Mouse (Mus musculus) mesoderm, embryonic 11.5 days (tissue): ENCODE data around the gene Nr1h2.

Experiments used
- DNase-seq: peaks from one replicate; pipeline ENCODE4 v3.0.0-alpha.2; 2012; ENCODE audit warnings: low read depth, low spot score

Gene Nr1h2

GRCm38 (mm10) chr7:44585606-44586005, 31.9 kb upstream of the Nr1h2 start:
- no peak for DNase-seq

DNA sequence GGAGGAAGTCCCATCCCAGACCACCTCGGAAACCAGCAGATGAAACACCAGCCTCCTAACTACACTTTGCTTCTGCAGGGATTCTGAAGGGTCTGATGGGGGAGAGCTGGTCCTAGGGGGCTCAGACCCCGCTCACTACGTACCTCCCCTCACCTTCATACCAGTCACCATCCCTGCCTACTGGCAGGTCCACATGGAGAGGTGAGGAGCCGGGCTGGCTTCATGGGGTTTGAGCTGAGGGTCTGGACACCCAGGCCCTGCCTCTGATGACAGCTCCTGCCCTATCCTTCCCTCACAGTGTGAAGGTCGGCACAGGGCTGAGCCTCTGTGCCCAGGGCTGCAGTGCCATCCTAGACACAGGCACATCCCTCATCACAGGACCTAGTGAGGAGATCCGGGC, 31.2 kb upstream of the Nr1h2 start:
- no peak for DNase-seq

DNA sequence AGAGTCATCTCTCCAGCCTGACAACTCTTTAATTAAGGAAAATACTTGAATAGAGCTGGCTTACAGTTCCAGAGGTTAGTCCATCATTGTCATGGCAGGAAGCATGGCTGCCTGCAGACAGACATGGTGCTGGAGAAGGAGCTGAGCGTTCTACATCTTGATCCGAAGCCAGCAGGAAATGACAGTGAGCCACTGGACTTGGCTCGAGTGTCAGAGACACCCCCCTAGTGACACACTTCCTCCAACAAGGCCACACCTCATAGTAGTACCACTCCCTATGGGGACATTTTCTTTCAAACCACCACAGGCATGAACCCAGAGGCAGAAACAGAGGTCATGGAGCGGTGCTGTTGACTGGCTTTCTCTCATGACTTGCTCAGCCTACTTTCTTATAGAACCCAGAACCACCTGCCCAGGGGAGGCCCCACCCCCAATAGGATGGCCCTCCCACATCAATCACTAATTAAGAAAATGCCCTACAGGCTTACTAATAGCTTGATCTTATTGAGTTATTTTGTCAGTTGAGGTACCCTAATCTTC, 30.6 kb upstream of the Nr1h2 start:
- DNase-seq = no peak

GRCm38 (mm10) chr7:44583146-44583545, 29.4 kb upstream of the Nr1h2 start:
- DNase-seq = no peak

GRCm38 (mm10) chr7:44582709-44583108, 29.0 kb upstream of the Nr1h2 start:
- DNase-seq = no peak

GRCm38 (mm10) chr7:44581637-44582036, 27.9 kb upstream of the Nr1h2 start:
- no peak for DNase-seq

GRCm38 (mm10) chr7:44576333-44576844, 22.6 kb upstream of the Nr1h2 start:
- DNase-seq = no peak

DNA sequence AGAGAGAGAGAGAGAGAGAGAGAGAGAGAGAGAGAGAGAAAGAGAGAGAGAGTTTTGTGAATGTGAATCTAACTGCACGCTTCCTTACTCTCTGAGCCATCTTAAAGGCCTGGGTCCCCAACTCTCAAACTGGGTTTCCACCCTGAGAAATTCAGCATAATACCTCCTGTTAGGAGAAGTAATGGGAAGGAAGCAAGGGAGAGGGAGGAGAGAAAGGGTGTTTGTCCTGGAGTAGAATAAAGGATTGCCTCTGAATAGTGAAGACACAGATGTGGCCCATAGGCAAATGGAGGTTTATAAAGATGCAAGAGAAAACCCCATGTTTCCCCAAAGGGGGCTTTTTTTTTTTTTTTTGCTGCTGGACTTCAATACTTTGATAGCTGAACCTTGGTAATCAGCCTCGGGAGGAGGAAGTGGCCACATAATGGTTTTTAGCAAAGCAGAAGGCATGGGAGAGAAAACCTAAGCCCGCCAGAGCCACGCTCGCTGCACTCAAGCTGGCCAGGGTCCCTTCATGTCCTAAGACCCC, 19.3 kb upstream of the Nr1h2 start:
- no peak for DNase-seq

GRCm38 (mm10) chr7:44572213-44572701, 18.5 kb upstream of the Nr1h2 start, which contains the start of gene Napsa:
Gene Napsa, plus strand, starts transcription at chr7:44572380.
- DNase-seq = no peak

- no peak for DNase-seq
Observed at GRCm38 (mm10) chr7:44571811-44572210, 18.1 kb upstream of the Nr1h2 start.

- DNase-seq = no peak
Observed at GRCm38 (mm10) chr7:44570989-44571388, 17.2 kb upstream of the Nr1h2 start.

DNA sequence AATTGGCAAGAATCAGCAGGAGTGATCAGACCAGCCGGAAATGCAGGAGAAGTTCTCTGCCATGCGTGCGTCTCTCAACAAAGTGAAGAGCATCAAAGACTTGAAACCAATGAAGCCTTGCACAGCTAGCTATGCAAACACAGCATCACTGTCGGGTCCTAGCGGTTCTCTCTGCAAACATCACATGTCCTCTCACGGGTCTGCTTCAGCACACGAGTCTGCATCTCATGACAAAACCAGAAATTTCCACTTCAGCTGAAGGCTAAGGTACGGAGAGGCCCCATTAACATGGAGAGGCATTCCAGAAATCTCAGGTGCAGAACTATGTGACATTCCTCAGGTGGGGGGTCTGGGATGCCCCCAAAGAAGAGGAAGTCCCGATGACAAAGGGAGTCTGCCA, 15.1 kb upstream of the Nr1h2 start:
- DNase-seq = no peak

DNA sequence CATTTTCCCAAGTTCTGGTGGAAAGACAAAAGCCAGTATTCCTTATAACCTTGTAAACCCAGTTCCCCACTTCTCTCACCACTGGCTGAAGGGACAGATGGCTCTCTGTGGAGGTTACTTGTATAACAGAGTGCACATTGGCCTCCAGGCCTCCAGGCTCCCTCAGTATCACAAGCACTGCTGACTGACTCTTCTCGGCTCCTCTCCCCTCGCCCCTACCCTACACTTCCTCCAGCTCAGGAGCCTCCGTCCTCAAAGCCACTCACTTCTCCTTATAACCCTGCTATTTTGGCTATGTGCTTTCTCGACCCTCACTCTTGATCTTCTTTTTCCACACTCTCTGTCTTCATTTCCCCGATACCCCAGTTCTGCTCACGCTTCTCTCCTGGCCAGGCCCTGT, 11.7 kb upstream of the Nr1h2 start:
- no peak for DNase-seq

- no peak for DNase-seq
Observed at GRCm38 (mm10) chr7:44564486-44564885, 10.7 kb upstream of the Nr1h2 start.

- no peak for DNase-seq
Observed at GRCm38 (mm10) chr7:44563284-44563683, 9.5 kb upstream of the Nr1h2 start.

DNA sequence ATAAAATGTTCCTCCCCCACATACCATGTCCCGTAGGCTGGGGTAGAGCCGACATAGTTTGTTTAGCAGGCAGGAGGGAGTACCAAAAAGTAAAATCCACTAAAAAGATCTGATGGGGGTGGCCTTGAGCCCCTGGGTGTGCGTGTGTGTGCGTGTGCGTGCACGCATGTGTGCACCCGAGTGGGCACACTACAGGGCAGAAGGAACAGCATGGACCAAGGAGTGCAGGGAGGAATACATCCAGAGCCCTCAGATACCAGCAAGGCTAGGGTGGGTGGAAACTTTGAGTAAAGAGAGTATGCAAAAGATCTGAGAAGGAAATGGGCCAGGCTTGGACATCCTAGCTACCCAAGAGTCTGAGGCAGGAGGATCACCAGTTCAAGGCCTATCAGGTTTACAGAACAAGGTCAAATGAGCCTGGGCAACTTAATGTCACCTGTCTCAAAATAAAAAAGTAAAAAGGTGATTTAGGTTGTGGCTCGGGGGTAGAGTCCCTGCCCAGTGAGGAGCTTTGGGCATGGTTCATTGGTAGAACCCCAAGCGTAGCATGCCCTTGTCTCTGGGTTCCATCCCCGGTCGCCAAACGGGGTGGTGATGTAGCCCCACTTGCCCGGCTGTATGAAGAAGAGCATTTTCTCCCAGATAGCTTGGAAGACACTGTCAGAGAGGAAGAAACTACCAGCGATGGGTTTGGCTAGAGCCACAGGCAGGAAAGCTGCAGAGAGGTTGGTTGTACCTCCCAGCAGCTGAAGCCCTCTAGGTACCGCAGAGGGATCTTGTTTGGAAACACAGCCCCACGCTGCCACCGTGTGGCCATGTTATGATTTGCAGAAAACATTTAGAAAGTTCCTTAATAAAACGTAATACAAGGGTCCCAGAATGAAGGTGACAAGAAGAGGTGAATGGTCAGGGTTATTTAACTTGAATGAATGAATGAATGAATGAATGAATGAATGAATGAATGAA, 7.0 kb upstream of the Nr1h2 start:
- DNase-seq = peak; percentile 89

- DNase-seq = no peak
Observed at GRCm38 (mm10) chr7:44557629-44558028, 3.9 kb upstream of the Nr1h2 start.

DNA sequence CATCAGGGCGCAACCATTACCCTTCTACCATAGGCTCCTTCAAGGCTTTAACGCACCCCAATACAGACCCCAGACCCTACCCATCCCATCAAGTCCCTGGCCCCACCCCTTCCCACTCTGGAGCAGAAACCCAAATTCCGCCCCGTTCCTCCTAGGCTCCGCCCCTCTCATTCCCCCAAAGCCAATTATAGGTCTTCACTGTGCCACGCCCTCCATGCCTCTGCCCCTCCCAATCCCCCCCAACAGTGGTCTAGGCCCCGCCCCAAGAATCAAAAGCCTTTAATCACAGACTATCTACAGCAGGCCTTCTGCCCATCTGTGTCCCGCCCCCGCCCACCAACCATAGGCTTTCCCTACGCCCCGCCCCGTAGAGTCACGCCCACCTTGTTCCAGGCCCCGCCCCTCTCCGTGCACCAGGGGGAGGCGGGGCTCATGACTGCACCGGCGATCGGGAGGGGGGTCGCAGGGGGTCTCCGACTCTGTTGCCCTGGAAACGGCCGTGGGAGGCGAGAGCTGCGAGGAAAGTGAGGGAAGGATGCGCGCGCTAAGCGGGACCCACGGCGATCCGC, 471 bp downstream of the Nr1h2 start:
- peak; percentile 93 for DNase-seq

- no peak for DNase-seq
Observed at GRCm38 (mm10) chr7:44552141-44552908, 1.4 kb downstream of the Nr1h2 start.

DNA sequence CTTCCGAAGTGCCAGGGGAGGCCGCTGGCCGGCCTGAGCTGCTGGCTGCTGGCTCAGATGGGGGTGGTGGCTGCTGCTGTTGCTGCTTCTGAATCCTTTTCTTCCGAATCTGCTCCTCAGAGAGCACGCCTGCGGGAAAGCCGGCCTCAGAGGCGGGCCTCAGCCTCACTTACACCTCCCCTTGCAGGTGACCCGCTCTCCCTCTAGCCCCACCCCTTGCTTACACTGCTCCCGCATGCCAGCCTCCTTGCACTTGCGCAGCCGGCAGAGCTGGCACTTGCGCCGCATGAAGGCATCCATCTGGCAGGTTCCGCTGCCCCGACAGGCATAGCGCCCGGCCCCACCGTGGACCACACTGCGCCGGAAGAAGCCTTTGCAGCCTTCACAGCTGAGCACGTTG, 2.0 kb downstream of the Nr1h2 start:
- DNase-seq = no peak

DNA sequence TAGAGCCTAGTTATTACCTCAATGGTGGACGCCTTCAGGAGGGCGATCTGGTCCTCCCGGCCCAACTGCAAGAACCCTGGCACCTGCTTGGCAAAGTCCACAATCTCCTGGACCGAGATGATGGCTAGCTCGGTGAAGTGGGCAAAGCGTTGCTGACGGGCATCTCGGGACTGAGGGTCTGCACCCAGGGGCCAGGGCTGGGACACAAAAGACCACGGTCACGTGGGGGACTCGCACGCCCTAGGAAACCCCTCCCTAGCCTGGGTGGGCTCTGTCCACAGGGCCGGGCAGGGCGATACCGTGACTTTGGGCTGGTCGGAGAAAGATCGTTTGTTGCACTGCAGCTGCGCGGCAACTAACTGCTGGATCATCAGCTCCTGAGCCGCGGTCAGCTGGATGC, 2.5 kb downstream of the Nr1h2 start:
- DNase-seq = no peak

- DNase-seq = no peak
Observed at GRCm38 (mm10) chr7:44550409-44550678, 3.4 kb downstream of the Nr1h2 start.
